Mouse (Mus musculus) central nervous system, embryonic 18 days (tissue): ENCODE measurements around the gene Neurl2. TPM values are rescaled to one million over a fixed set of nuclear protein-coding genes. Genes with fewer than 3 reads are reported as not detected.

Experiments
- polyA plus RNA-seq: library from polyadenylated mRNA; depleted of rRNA; stranded (reverse); fragments of >200 nt; gene quantifications from 2 replicates; pipeline ENCODE4 v1.2.3, GENCODE M21; 2012; rRNA removed

Neurl2 gene
- polyA plus RNA-seq = 5.8 and 5.9 TPM in 2 replicates

DNA sequence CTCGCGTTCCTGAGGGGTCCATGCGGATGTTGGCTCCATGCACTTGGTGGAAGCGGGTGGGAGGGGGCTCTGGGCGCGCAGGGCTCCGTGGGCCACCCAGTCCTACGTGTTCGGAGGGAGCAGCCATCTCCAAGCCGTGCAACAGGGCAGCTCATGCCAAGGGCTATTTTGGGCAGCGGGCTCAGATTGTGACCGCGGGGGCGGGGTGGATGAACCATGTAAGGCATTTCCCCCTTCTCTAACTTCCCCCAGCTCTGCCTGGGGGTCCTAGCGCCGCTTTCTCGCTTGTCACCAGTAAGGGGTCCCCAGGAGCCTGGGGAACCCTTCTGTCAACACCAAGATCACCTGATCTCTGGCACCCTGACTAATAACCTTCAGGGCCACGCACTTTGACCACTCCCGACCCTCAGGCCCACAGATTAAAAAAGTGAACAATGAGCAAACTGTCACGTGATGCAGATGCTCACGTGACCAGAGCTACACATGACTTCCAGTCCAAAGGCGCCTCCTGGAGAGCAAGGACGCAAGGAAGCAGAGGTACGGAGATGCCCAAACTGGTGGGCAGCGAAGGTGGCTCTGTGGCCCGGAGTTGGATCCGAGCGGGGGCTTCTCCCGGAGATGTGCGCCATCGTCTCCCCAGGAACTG, at the start of gene Neurl2:
Neurl2 (minus strand) TSS at position 143 of the 646 bp plus-strand sequence.

DNA sequence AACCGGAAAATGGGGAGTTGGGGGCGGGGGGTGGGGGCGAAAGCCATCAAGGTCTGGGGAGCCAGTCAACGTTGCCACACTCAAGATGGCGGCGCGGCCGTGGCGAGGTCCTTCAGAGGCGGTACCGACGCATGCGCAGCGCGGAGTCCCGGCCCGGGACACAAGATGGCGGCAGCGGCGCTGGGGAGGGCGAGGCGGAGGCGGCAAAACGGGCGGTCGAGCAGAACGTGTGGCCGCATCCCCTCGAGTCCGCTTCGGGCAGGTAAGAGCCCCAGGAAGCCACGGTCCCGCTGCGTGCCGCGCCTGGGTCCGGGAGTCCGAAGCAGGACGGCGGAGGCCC, 45.9 kb upstream of the Neurl2 start, which contains the start of gene Pcif1:
Pcif1 (plus strand) TSS at position 77 of the 340 bp plus-strand sequence.

GRCm38 (mm10) chr2:164857101-164857821, 24.0 kb upstream of the Neurl2 start, which contains the start of gene Pltp:
Pltp (minus strand) TSS chr2:164857711.

DNA sequence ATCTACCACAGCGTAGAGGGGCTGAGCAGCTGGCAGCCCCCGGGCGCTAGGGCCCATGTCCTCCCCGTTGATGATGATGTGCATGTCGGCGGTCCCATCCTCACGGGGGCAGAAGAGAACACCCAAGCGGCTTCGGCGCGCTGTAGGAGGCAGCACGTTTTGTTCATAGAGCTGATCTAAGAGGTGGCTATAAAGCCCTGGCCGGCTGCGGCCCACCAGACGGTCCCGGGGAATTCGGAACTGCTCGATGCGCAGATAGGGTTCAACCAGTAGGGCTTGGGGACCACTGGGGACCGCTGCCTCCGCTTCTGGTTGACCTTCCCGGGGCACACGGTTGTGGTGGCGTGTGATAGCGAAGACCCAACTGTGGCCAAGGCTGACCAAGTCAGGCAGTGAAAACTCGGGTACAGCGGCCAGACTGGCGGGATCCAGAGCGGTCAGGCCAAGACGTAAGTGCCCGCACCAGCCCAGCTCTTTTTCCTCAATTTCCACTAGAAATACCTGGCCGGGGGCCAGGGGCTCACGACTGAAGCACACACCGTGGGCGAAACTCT, 431 bp downstream of the Neurl2 start, which contains the start of gene Ctsa:
Ctsa (plus strand) TSS at position 126 of the 554 bp plus-strand sequence.

DNA sequence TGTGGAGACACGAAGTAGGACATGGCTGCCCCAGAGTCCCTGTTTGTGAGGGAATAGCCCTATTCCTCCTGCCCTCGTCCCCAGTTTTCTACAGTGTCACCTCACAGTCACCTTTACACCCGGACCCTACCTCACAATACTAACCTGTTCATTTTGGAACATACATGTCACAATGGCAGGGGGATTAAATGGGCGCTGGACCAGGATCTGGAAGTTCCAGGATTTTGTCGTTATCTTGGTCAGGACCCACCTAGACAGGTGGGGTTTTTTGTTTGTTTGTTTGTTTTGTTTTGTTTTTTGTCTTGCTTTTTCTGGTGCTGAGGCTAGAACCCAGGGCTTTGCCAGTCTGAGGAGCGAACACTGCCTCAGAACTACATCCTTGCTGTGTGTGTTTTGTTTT, 4.8 kb downstream of the Neurl2 start, which contains the start of gene Spata25:
Spata25 (minus strand) TSS at position 101 of the 400 bp plus-strand sequence.

GRCm38 (mm10) chr2:164822636-164823165, 10.6 kb downstream of the Neurl2 start, which contains the start of gene Zswim1:
Zswim1 (plus strand) TSS chr2:164822686.

DNA sequence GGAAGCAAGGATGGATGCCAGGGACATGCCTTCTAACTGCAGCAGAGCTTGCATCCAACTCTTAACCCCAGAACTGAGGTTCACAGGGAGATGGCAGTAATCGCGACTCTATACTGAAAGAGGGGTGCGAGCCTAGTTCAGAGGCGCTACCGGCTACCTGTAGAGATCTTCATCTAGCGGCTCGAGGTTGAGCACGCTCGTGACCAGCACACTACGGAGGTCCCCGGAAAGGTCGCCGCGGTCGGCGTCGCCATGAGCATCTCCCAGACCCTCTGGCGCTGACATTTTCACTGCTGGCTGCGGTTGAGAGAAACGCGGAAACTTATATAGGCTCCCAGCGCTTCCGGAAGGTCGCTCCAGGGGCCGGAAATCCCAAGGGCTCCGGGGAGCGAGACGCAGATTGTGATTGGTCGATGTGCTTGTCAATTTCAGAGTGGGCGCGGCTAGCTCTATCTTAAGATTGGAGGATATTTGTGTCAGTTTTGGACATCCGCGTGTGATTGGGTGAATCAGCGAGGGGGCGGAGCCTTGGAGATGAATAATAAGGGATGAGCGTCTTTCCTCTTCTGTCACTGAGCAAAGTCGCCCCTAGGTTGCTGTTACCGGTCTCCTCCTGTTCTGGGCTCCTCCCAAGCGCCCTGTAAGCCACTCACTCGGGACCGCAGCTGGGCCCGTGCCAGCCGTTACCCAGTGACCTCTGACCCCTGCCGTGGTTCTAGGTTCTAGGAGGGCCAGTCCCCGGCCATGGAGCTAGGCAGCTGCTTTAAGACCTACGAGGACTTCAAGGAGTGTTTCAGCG, 28.5 kb downstream of the Neurl2 start, which contains the start of the genes Acot8 and Zswim3:
Acot8 (minus strand) TSS at position 350 of the 799 bp plus-strand sequence.
Zswim3 (plus strand) TSS at position 566 of the 799 bp plus-strand sequence.

DNA sequence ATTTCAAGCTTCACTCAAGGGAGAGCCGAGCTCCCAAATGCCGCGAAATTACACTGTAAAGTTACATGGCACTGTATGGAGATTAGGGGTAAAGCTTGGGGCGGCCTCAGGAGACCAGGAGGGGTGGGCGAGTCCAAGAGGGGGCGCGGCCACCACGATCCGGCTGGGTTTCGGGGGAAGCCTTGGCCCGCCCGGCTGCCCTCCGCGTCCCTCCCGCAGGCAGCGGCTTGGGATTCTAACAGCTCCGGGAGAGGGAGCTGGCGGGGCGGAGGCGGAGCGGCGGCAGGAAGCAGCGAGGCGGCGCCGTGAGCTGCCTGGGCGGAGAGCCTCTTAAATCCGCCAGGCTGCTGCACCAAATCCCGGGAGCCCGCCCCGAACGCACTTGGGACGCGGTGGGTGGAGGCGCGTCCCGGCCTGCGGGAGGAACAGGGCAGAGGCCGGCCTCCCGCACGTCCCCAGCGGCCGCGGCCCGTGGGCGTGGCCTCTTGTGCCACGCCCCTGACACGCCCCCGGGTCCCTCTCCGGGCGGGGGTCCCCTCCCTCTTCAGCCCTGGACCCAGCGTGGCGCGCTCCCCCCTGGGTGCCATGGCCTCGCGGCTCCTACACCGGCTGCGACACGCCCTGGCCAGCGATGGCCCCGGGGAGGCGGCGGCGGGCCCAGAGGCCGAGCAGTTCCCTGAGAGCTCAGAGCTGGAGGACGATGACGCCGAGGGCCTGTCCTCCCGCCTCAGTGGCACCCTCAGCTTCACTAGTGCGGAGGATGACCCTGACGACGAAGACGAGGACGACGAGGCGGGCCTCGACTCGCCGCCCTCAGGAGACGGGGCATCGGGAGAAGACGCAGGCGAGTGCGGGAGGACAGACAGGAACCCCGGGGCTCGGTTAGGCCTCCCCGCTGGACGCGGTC, 47.5 kb downstream of the Neurl2 start, which contains the start of gene Snx21:
Snx21 (plus strand) TSS at position 343 of the 907 bp plus-strand sequence.

Other genes with a start within 250 kb of the Neurl2 start
- 0.15 TPM in 1 of 2 replicates, not detected in the other for gene Wfdc6a, start 248.0 kb downstream of the Neurl2 start, polyA plus RNA-seq
- gene Eppin, start 239.9 kb downstream of the Neurl2 start, polyA plus RNA-seq = not detected in 2 replicates
- gene Wfdc6b, start 219.9 kb downstream of the Neurl2 start, polyA plus RNA-seq = not detected in 2 replicates
- not detected in 2 replicates for gene Wfdc8, start 219.8 kb downstream of the Neurl2 start, polyA plus RNA-seq
- gene Wfdc16, start 194.7 kb downstream of the Neurl2 start, polyA plus RNA-seq = not detected in 2 replicates
- 0.21 TPM in 1 of 2 replicates, not detected in the other for gene Wfdc10, start 177.4 kb downstream of the Neurl2 start, polyA plus RNA-seq
- gene Wfdc9, start 176.9 kb downstream of the Neurl2 start, polyA plus RNA-seq = not detected in 2 replicates
- not detected in 2 replicates for gene Wfdc11, start 159.4 kb downstream of the Neurl2 start, polyA plus RNA-seq
- not detected in 2 replicates for gene Wfdc13, start 148.3 kb downstream of the Neurl2 start, polyA plus RNA-seq
- gene Spint4, start 135.0 kb downstream of the Neurl2 start, polyA plus RNA-seq = not detected in 2 replicates
- not detected in 2 replicates for gene Spint5, start 118.2 kb downstream of the Neurl2 start, polyA plus RNA-seq
- gene Wfdc3, start 87.5 kb downstream of the Neurl2 start, polyA plus RNA-seq = 1.0 and 1.3 TPM in 2 replicates
- 51.1 and 51.2 TPM in 2 replicates for gene Dnttip1, start 87.5 kb downstream of the Neurl2 start, polyA plus RNA-seq
- gene Ube2c, start 63.6 kb downstream of the Neurl2 start, polyA plus RNA-seq = 38.6 and 43.3 TPM in 2 replicates
- 1.3 and 106 TPM in 2 replicates for gene Tnnc2, start 53.5 kb downstream of the Neurl2 start, polyA plus RNA-seq
- 47.2 TPM in 2 replicates for gene Snx21, start 47.6 kb downstream of the Neurl2 start, polyA plus RNA-seq
- 28.9 and 30.7 TPM in 2 replicates for gene Acot8, start 28.6 kb downstream of the Neurl2 start, polyA plus RNA-seq
- 9.1 and 9.4 TPM in 2 replicates for gene Zswim3, start 28.4 kb downstream of the Neurl2 start, polyA plus RNA-seq
- gene Zswim1, start 10.8 kb downstream of the Neurl2 start, polyA plus RNA-seq = 8.7 and 11.1 TPM in 2 replicates
- 0.12 TPM in 1 of 2 replicates, not detected in the other for gene Spata25, start 4.9 kb downstream of the Neurl2 start, polyA plus RNA-seq
- 116 TPM in 2 replicates for gene Ctsa, start 583 bp downstream of the Neurl2 start, polyA plus RNA-seq
- gene Pltp, start 24.3 kb upstream of the Neurl2 start, polyA plus RNA-seq = 45.2 and 48.1 TPM in 2 replicates
- 46.2 and 47.4 TPM in 2 replicates for gene Pcif1, start 45.8 kb upstream of the Neurl2 start, polyA plus RNA-seq
- gene Zfp335, start 78.3 kb upstream of the Neurl2 start, polyA plus RNA-seq = 35.8 and 40.0 TPM in 2 replicates
- 8.3 and 18.9 TPM in 2 replicates for gene Mmp9, start 107.3 kb upstream of the Neurl2 start, polyA plus RNA-seq
- 145 and 147 TPM in 2 replicates for gene Slc12a5, start 127.3 kb upstream of the Neurl2 start, polyA plus RNA-seq
- 122 and 127 TPM in 2 replicates for gene Ncoa5, start 201.4 kb upstream of the Neurl2 start, polyA plus RNA-seq
- 4.4 and 5.0 TPM in 2 replicates for gene Cd40, start 222.2 kb upstream of the Neurl2 start, polyA plus RNA-seq